Mouse (Mus musculus): ENCODE measurements around the gene Tmem38a. TPM values are rescaled to one million over a fixed set of nuclear protein-coding genes. Genes with fewer than 3 reads are reported as not detected.

Gene Tmem38a
- total RNA-seq (2012; rRNA removed), result 3.1 and 6.2 TPM in 2 replicates
- 3.3 and 3.8 TPM in 2 replicates for total RNA-seq (2014; rRNA removed)
- polyA plus RNA-seq (2012; ENCODE audit: insufficient read length, low read depth), result 3.8 and 4.2 TPM in 2 replicates

- peaks cover 28 to 33% of the 10 kb centered on the region in 2 experiments for H3K36me3 ChIP-seq (replicated peaks in 1 of 2; ENCODE audit: control insufficient read depth in 1 of 2, insufficient read depth in 1 of 2, low read length in 1 of 2)
- H3K27me3 ChIP-seq (replicated peaks), result no peaks in the 10 kb centered on the region
- in situ Hi-C loops (cut with MboI; ENCODE audit: low pct_ligation_motif_present, low pct_unique_long_range_greater_than_20kb, low sequenced_read_pairs) (no loop called here), dilution Hi-C loops (cut with MboI; ENCODE audit: extremely low pct_ligation_motif_present, extremely low pct_unique_long_range_greater_than_20kb, low sequenced_read_pairs) (no loop called here)
- DNase-seq (ENCODE audit: extremely low read depth), result no peak
- peaks cover 8% of the 10 kb centered on the region for H3K79me2 ChIP-seq (replicated peaks; ENCODE audit: control insufficient read depth, extremely low read depth, insufficient read depth, poor library complexity, severe bottlenecking)
- no peaks in the 10 kb centered on the region for H3K9me3 ChIP-seq (replicated peaks; ENCODE audit: low read length)
- TF ChIP-seq MAZ (IDR thresholded peaks at IDR 0.05; ENCODE audit: low read depth, low read length) (peak; percentile 64), POLR2A (IDR thresholded peaks at IDR 0.05; ENCODE audit: low read depth, low read length) (peak; percentile 36; the same call in 1 of the 2 replicates), SIN3A (IDR thresholded peaks at IDR 0.05; ENCODE audit: low read length) (no peak), ZMIZ1 (IDR thresholded peaks at IDR 0.05; ENCODE audit: low read depth, low read length) (peak; percentile 32; the same call in 1 of the 2 replicates), PAX5 (IDR thresholded peaks at IDR 0.05; ENCODE audit: low read length) (no peak)
- peak within 1 kb of the TSS; percentile 51 for H3K27ac ChIP-seq (ENCODE audit: insufficient read depth, low read depth)
- peak within 1 kb of the TSS; percentile 62 to 90 (median 68) for H3K4me3 ChIP-seq (replicated peaks in 1 of 3; ENCODE audit: low read depth in 2 of 3, low read length in 2 of 3, poor library complexity in 1 of 3)
- H3K9ac ChIP-seq (ENCODE audit: insufficient read depth, low read depth), result peak within 1 kb of the TSS; percentile 72
- peaks cover 7 to 20% of the 10 kb centered on the region in 2 experiments for H3K4me1 ChIP-seq (ENCODE audit: control insufficient read depth in 1 of 2, insufficient read depth in 2 of 2)
- H3K4me2 ChIP-seq (ENCODE audit: insufficient read depth, low read depth, poor library complexity, severe bottlenecking), result peak within 1 kb of the TSS; percentile 98
Measured at GRCm38 (mm10) chr8:72571611-72572473, at the start of gene Tmem38a. Gene Tmem38a, plus strand, starts transcription at chr8:72572055.

- H3K9me3 ChIP-seq (replicated peaks; ENCODE audit: low read length), result no peaks in the 10 kb centered on the region
- peaks cover 0 to 66% of the 10 kb centered on the region in 2 experiments for H3K36me3 ChIP-seq (replicated peaks in 1 of 2; ENCODE audit: control insufficient read depth in 1 of 2, insufficient read depth in 1 of 2, low read length in 1 of 2)
- in situ Hi-C loops (cut with MboI; ENCODE audit: low pct_ligation_motif_present, low pct_unique_long_range_greater_than_20kb, low sequenced_read_pairs), result no loop called here
- dilution Hi-C loops (cut with MboI; ENCODE audit: extremely low pct_ligation_motif_present, extremely low pct_unique_long_range_greater_than_20kb, low sequenced_read_pairs), result no loop called here
- no peak overlapping the region for H3K4me2 ChIP-seq (ENCODE audit: insufficient read depth, low read depth, poor library complexity, severe bottlenecking)
- H3K27me3 ChIP-seq (replicated peaks), result no peaks in the 10 kb centered on the region
- no peak for DNase-seq (ENCODE audit: extremely low read depth)
- no peak overlapping the region for H3K27ac ChIP-seq (ENCODE audit: insufficient read depth, low read depth)
- no peak overlapping the region for H3K9ac ChIP-seq (ENCODE audit: insufficient read depth, low read depth)
- H3K4me3 ChIP-seq (replicated peaks in 1 of 3; ENCODE audit: low read depth in 2 of 3, low read length in 2 of 3, poor library complexity in 1 of 3), result no peak overlapping the region
- no peak for TF ChIP-seq SIN3A (IDR thresholded peaks at IDR 0.05; ENCODE audit: low read length)
- no peak for TF ChIP-seq E2F4 (IDR thresholded peaks at IDR 0.05; ENCODE audit: insufficient replicate concordance, low read depth, low read length)
- no peak for TF ChIP-seq ZC3H11A (IDR thresholded peaks at IDR 0.05; ENCODE audit: low read depth, low read length)
- TF ChIP-seq JUN (IDR thresholded peaks at IDR 0.05; ENCODE audit: insufficient read depth, low read depth, low read length), result no peak
- no peak for TF ChIP-seq RCOR1 (conservative IDR thresholded peaks at IDR 0.05; ENCODE audit: low read depth, low read length)
- no peak for TF ChIP-seq ETS1 (conservative IDR thresholded peaks at IDR 0.05; ENCODE audit: low read depth, low read length)
- no peak for TF ChIP-seq ZKSCAN1 (IDR thresholded peaks at IDR 0.05; ENCODE audit: borderline replicate concordance, low read depth, low read length)
- no peak for TF ChIP-seq MAX (IDR thresholded peaks at IDR 0.05; ENCODE audit: low read length)
- no peak for TF ChIP-seq POLR2AphosphoS2 (IDR thresholded peaks at IDR 0.05; ENCODE audit: low read depth, low read length)
- no peak for TF ChIP-seq BHLHE40 (IDR thresholded peaks at IDR 0.05; ENCODE audit: low read depth, low read length)
- no peak for TF ChIP-seq RAD21 (IDR thresholded peaks at IDR 0.05; ENCODE audit: low read depth, low read length)
- TF ChIP-seq MYC (IDR thresholded peaks at IDR 0.05; ENCODE audit: low read depth, low read length), result no peak
- TF ChIP-seq CHD1 (IDR thresholded peaks at IDR 0.05; ENCODE audit: low read depth, low read length), result no peak
- TF ChIP-seq CTCF (conservative IDR thresholded peaks at IDR 0.05 in 1 of 2, IDR thresholded peaks at IDR 0.05 in 1 of 2; ENCODE audit: low read depth in 2 of 2, low read length in 2 of 2), result no peak
- peaks cover 67% of the 10 kb centered on the region for H3K79me2 ChIP-seq (replicated peaks; ENCODE audit: control insufficient read depth, extremely low read depth, insufficient read depth, poor library complexity, severe bottlenecking)
- H3K4me1 ChIP-seq (ENCODE audit: control insufficient read depth in 1 of 2, insufficient read depth in 2 of 2), result peaks cover 3 to 31% of the 10 kb centered on the region in 2 experiments
Measured at GRCm38 (mm10) chr8:72532103-72532502, 39.8 kb upstream of the Tmem38a start.
